Mouse (Mus musculus) megakaryocyte-erythroid progenitor cell, adult 5-6 weeks (primary cell): Measurements from ENCODE around the gene Olfr589. TPM values are rescaled to one million over a fixed set of nuclear protein-coding genes. Genes with fewer than 3 reads are reported as not detected.
"Not testable (repeated sequence)": the region's sequence is repeated elsewhere in the genome, so short reads cannot be mapped to it uniquely, and the experiment has no call there.

ENCODE experiments used
- ATAC-seq: replicated peaks from 2 replicates; pipeline ENCODE4 v1.8.0; 2016; ENCODE audit warnings: mild to moderate bottlenecking, inconsistent platforms; ENCODE audit not compliant: severe bottlenecking, poor library complexity, low FRiP score, low TSS enrichment
- total RNA-seq, 2 experiments: library from RNA; stranded (forward) in 1 of 2; stranded (reverse) in 1 of 2; fragments of 200-1000, 215-1000 nt in 1 of 2; fragments of >200 nt in 1 of 2; fragmentation: Nextera tagmentation in 1 of 2; gene quantifications; 2 replicates each; pipeline ENCODE4 v1.2.3; 2014 to 2017

Gene Olfr589
- not detected in 2 replicates for total RNA-seq (2014; fragmentation: Nextera tagmentation)
- total RNA-seq (2017), result not detected in 2 replicates

DNA sequence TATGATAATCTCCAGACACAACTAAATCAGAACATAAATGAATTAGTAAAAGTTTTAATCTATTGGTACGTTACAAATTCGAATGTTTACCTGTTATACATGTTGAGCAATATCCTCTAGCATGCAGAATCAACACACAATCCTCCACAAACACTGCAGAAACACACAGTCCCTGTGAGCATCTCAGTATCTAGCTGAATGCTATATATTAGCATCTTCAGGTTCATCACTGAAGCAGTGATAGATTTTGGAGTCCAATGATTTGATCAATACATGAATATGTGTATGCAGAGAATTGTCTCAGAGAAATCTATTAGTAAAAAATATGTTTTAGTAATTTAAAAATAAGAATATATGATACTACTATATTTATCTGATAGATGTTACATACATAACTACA is at the start of gene Olfr589:
TSS of gene Olfr589 (minus strand) at position 101 of the 400 bp plus-strand sequence.
- ATAC-seq, result no peak

DNA sequence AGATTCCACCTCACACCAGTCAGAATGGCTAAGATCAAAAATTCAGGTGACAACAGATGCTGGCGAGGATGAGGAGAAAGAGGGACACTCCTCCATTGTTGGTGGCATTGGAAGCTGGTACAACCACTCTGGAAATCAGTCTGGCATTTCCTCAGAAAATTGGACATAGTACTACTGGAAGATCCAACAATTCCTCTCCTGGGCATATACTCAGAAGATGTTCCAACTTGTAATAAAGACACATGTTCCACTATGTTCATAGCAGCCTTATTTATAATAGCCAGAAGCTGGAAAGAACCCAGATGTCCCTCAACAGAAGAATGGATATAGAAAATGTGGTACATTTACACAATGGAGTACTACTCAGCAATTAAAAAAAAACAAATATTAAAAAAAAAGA is 28.3 kb upstream of the Olfr589 start, which contains the start of gene Olfr592:
TSS of gene Olfr592 (plus strand) at position 301 of the 400 bp plus-strand sequence.
- ATAC-seq, result not testable (repeated sequence)

DNA sequence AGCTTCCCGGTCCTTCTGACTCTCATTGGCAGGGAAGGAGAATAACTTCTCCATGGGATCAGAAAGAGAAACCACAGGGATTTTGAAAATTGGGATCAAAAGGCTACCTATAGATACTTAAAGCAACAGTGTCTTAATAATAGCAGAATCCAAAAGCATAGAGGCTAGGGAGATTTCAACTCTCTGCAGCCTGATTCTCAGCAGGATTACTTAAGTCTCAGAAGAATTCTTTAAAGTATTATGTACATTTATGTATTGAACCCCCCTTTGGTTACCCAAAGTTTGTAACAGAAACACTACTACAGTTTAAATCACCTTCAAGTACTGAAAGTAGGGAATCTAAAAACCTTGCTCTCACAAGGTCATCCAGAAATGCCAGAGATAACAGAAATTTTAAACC is 22.1 kb upstream of the Olfr589 start, which contains the start of gene Olfr591:
TSS of gene Olfr591 (minus strand) at position 101 of the 400 bp plus-strand sequence.
- ATAC-seq, result no peak

DNA sequence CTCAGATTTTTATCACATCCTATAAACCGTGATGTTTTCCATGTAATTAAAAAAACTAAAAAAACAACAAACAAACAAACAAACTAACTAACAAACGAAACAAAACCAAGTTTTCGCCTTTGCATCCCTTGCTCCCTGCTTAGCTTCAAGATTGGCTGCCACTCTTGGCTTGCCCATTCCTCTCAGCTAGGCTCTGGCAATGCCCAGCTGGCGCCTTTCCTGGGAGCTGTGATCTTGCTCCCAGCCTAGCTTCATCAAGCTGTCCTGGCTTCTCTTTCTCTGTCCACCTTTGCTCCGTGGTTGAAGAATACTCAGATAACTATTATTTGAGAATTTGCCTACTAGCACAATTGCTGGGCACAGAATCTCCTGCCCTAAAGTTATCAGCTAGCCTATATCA is 13.5 kb upstream of the Olfr589 start:
- no peak for ATAC-seq

DNA sequence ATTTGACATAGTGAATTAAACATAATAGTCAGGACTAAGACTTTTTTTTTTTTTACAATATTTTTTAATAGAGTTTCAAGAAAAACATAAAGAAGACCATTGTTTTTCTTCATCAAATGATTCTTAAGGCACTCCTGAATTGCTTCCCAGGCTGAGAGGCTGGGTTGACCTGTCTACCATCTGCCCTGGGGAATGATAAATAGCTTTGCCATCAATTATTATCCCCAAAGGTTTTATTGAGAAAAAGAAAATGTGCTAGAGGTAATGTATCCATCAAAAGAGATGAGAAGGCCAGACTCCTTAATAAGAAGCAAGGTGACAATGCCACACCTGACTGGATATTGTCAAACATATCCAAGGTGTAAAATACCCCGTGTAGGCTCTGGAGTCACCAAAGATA is 15.6 kb downstream of the Olfr589 start, which contains the start of gene Olfr588-ps1:
TSS of gene Olfr588-ps1 (plus strand) at position 301 of the 400 bp plus-strand sequence.
- no peak for ATAC-seq

DNA sequence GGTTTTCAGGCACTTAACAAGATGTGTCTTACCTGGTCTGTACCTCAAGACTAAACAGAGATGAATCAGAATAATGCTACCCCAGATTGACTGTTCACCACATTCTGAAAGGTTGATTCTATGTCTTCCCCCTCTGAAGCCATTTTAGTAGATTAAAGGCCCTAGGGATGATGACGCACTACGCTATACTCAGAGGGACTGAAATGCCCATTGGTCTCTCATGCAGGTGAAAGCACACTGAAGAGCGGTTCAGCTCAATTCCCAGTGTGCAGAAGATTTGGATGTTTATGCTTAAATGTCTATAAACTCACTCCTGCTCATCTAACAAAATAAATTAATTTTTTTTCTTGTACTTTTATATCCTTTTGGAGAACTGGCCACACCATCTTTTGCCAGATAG is 30.6 kb downstream of the Olfr589 start, which contains the start of gene Olfr586:
TSS of gene Olfr586 (minus strand) at position 101 of the 400 bp plus-strand sequence.
- no peak for ATAC-seq

DNA sequence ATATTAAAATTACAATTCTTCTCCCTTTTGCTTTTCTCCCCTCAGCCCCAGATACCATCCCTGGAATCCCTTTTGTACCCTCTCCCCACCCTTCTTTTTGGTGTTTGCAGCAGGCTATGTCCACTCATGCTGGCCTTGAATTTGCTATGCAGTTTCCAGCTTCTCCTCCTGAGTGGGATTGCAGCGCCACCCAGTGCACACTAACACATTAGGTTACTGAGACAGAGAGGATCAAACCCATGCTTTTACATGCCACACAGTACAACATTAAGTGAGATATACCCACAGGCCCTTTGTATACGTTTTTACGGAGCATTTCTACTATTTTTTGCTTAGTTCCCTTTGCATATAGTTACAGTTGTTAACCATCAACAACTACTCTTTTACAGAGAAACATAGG is 36.8 kb downstream of the Olfr589 start:
- ATAC-seq, result no peak

Other genes with a start within 250 kb of the Olfr589 start
- not detected in 2 replicates for gene Olfr571, start 238.8 kb downstream of the Olfr589 start, total RNA-seq (2014; fragmentation: Nextera tagmentation)
- gene Olfr571, start 238.8 kb downstream of the Olfr589 start, total RNA-seq (2017), result not detected in 2 replicates
- not detected in 2 replicates for gene Olfr572, start 231.9 kb downstream of the Olfr589 start, total RNA-seq (2014; fragmentation: Nextera tagmentation)
- gene Olfr572, start 231.9 kb downstream of the Olfr589 start, total RNA-seq (2017), result not detected in 2 replicates
- not detected in 2 replicates for gene Olfr573-ps1, start 213.8 kb downstream of the Olfr589 start, total RNA-seq (2014; fragmentation: Nextera tagmentation)
- not detected in 2 replicates for gene Olfr573-ps1, start 213.8 kb downstream of the Olfr589 start, total RNA-seq (2017)
- gene Olfr574, start 207.9 kb downstream of the Olfr589 start, total RNA-seq (2014; fragmentation: Nextera tagmentation), result not detected in 2 replicates
- gene Olfr574, start 207.9 kb downstream of the Olfr589 start, total RNA-seq (2017), result not detected in 2 replicates
- not detected in 2 replicates for gene Olfr575, start 197.6 kb downstream of the Olfr589 start, total RNA-seq (2014; fragmentation: Nextera tagmentation)
- not detected in 2 replicates for gene Olfr575, start 197.6 kb downstream of the Olfr589 start, total RNA-seq (2017)
- not detected in 2 replicates for gene Olfr576, start 193.7 kb downstream of the Olfr589 start, total RNA-seq (2014; fragmentation: Nextera tagmentation)
- not detected in 2 replicates for gene Olfr576, start 193.7 kb downstream of the Olfr589 start, total RNA-seq (2017)
- gene Olfr577, start 180.4 kb downstream of the Olfr589 start, total RNA-seq (2014; fragmentation: Nextera tagmentation), result not detected in 2 replicates
- gene Olfr577, start 180.4 kb downstream of the Olfr589 start, total RNA-seq (2017), result not detected in 2 replicates
- gene Olfr578, start 167.0 kb downstream of the Olfr589 start, total RNA-seq (2014; fragmentation: Nextera tagmentation), result not detected in 2 replicates
- not detected in 2 replicates for gene Olfr578, start 167.0 kb downstream of the Olfr589 start, total RNA-seq (2017)
- gene Olfr582, start 118.3 kb downstream of the Olfr589 start, total RNA-seq (2014; fragmentation: Nextera tagmentation), result not detected in 2 replicates
- gene Olfr582, start 118.3 kb downstream of the Olfr589 start, total RNA-seq (2017), result not detected in 2 replicates
- not detected in 2 replicates for gene Olfr583, start 105.1 kb downstream of the Olfr589 start, total RNA-seq (2014; fragmentation: Nextera tagmentation)
- gene Olfr583, start 105.1 kb downstream of the Olfr589 start, total RNA-seq (2017), result not detected in 2 replicates
- not detected in 2 replicates for gene Olfr584, start 74.5 kb downstream of the Olfr589 start, total RNA-seq (2014; fragmentation: Nextera tagmentation)
- gene Olfr584, start 74.5 kb downstream of the Olfr589 start, total RNA-seq (2017), result not detected in 2 replicates
- gene Olfr585, start 58.6 kb downstream of the Olfr589 start, total RNA-seq (2014; fragmentation: Nextera tagmentation), result not detected in 2 replicates
- not detected in 2 replicates for gene Olfr585, start 58.6 kb downstream of the Olfr589 start, total RNA-seq (2017)
- gene Olfr586, start 30.7 kb downstream of the Olfr589 start, total RNA-seq (2014; fragmentation: Nextera tagmentation), result not detected in 2 replicates
- not detected in 2 replicates for gene Olfr586, start 30.7 kb downstream of the Olfr589 start, total RNA-seq (2017)
- gene Olfr588-ps1, start 15.5 kb downstream of the Olfr589 start, total RNA-seq (2014; fragmentation: Nextera tagmentation), result not detected in 2 replicates
- gene Olfr588-ps1, start 15.5 kb downstream of the Olfr589 start, total RNA-seq (2017), result not detected in 2 replicates
- not detected in 2 replicates for gene Olfr591, start 22.0 kb upstream of the Olfr589 start, total RNA-seq (2014; fragmentation: Nextera tagmentation)
- not detected in 2 replicates for gene Olfr591, start 22.0 kb upstream of the Olfr589 start, total RNA-seq (2017)
- not detected in 2 replicates for gene Olfr592, start 28.4 kb upstream of the Olfr589 start, total RNA-seq (2014; fragmentation: Nextera tagmentation)
- gene Olfr592, start 28.4 kb upstream of the Olfr589 start, total RNA-seq (2017), result not detected in 2 replicates
- gene Olfr593, start 55.5 kb upstream of the Olfr589 start, total RNA-seq (2014; fragmentation: Nextera tagmentation), result not detected in 2 replicates
- gene Olfr593, start 55.5 kb upstream of the Olfr589 start, total RNA-seq (2017), result not detected in 2 replicates
- gene Olfr594, start 60.6 kb upstream of the Olfr589 start, total RNA-seq (2014; fragmentation: Nextera tagmentation), result not detected in 2 replicates
- not detected in 2 replicates for gene Olfr594, start 60.6 kb upstream of the Olfr589 start, total RNA-seq (2017)
- gene Usp17ld, start 96.1 kb upstream of the Olfr589 start, total RNA-seq (2014; fragmentation: Nextera tagmentation), result not detected in 2 replicates
- gene Usp17ld, start 96.1 kb upstream of the Olfr589 start, total RNA-seq (2017), result not detected in 2 replicates
- gene Olfr596, start 149.3 kb upstream of the Olfr589 start, total RNA-seq (2014; fragmentation: Nextera tagmentation), result not detected in 2 replicates
- not detected in 2 replicates for gene Olfr596, start 149.3 kb upstream of the Olfr589 start, total RNA-seq (2017)
- not detected in 2 replicates for gene Olfr597, start 160.0 kb upstream of the Olfr589 start, total RNA-seq (2014; fragmentation: Nextera tagmentation)
- gene Olfr597, start 160.0 kb upstream of the Olfr589 start, total RNA-seq (2017), result not detected in 2 replicates
- not detected in 2 replicates for gene Olfr598, start 167.2 kb upstream of the Olfr589 start, total RNA-seq (2014; fragmentation: Nextera tagmentation)
- not detected in 2 replicates for gene Olfr598, start 167.2 kb upstream of the Olfr589 start, total RNA-seq (2017)
- not detected in 2 replicates for gene Olfr599, start 179.6 kb upstream of the Olfr589 start, total RNA-seq (2014; fragmentation: Nextera tagmentation)
- not detected in 2 replicates for gene Olfr599, start 179.6 kb upstream of the Olfr589 start, total RNA-seq (2017)
- gene Olfr600, start 193.3 kb upstream of the Olfr589 start, total RNA-seq (2014; fragmentation: Nextera tagmentation), result not detected in 2 replicates
- not detected in 2 replicates for gene Olfr600, start 193.3 kb upstream of the Olfr589 start, total RNA-seq (2017)
- not detected in 2 replicates for gene Olfr601, start 206.3 kb upstream of the Olfr589 start, total RNA-seq (2014; fragmentation: Nextera tagmentation)
- gene Olfr601, start 206.3 kb upstream of the Olfr589 start, total RNA-seq (2017), result not detected in 2 replicates
- not detected in 2 replicates for gene Olfr603, start 229.8 kb upstream of the Olfr589 start, total RNA-seq (2014; fragmentation: Nextera tagmentation)
- not detected in 2 replicates for gene Olfr603, start 229.8 kb upstream of the Olfr589 start, total RNA-seq (2017)